Mouse (Mus musculus): ENCODE data around the gene Cfap45. TPM values are rescaled to one million over a fixed set of nuclear protein-coding genes. Genes with fewer than 3 reads are reported as not detected.

Cfap45 gene
- polyA plus RNA-seq, 1 experiment from 2014 or later, result 3.0 TPM

DNA sequence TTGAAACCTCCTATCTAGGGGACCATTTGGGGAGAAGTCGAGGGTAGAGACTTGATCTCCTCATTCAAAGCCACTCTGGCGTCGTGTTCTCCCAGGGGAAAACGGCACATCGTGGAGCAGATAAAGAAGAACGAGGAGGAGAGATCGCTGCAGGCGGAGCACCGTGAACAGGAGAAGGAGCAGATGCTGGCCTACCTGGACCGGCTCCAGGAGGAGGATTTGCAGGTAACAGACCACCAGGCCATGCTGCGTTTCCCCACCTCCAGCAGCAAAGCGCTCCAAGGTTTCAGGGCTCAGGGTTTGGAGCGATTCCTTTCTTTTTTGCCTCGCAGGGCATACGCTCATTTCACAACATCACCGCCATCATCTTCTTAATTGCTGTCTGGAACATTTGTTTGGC lies 14.5 kb downstream of the Cfap45 start:
- Histone ChIP-seq H3K27ac (ENCODE audit: low read length) (no peak overlapping the region), H3K36me3 (ENCODE audit: control insufficient read depth, insufficient read depth) (no peaks in the 10 kb centered on the region), H3K9me3 (ENCODE audit: control insufficient read depth, low read length) (no peaks in the 10 kb centered on the region; the same call in 1 of the 2 replicates), H3K4me2 (ENCODE audit: low read length) (no peak overlapping the region), H3K9ac (replicated peaks; ENCODE audit: low read depth, low read length) (no peak overlapping the region), H3K4me1 (replicated peaks; ENCODE audit: control insufficient read depth, insufficient read depth, low read length) (peaks cover 7% of the 10 kb centered on the region), H3K27me3 (replicated peaks; ENCODE audit: control insufficient read depth, insufficient read depth, low read length) (no peaks in the 10 kb centered on the region), H3K4me3 (replicated peaks; ENCODE audit: low read length) (no peak overlapping the region)
- 78% methylated on average over 16 of the region's 16 CpGs for WGBS
- no peak for ATAC-seq

DNA sequence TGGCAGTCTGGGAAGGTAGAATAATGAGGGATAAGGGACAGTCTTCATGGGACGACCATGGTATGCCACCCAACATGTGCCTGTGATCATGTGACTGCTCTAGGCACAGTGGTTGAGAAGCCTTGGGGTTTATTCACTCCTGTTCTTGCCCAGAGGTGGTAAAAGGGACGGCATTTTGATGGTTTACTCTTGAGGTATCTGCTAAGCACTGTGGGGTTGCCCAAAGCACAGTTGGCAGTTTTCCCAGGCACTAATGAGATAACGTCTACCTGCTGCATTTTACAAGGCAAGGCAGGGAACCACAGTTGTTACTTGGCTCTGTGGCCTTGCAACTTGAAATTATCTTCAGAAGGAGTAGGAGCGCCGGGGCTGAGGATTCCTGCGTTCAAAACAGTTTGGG lies 19.2 kb downstream of the Cfap45 start:
- H3K27me3 ChIP-seq (replicated peaks; ENCODE audit: control insufficient read depth, insufficient read depth, low read length), result no peaks in the 10 kb centered on the region
- WGBS, result 35% methylated on average over 6 of the region's 6 CpGs
- H3K9me3 ChIP-seq (ENCODE audit: control insufficient read depth, low read length), result no peaks in the 10 kb centered on the region
- ATAC-seq, result peak; percentile 33; the same call in 1 of the 2 replicates
- H3K4me1 ChIP-seq (replicated peaks; ENCODE audit: control insufficient read depth, insufficient read depth, low read length), result peaks cover 7% of the 10 kb centered on the region
- no peak overlapping the region for H3K4me3 ChIP-seq (replicated peaks; ENCODE audit: low read length)
- H3K4me2 ChIP-seq (ENCODE audit: low read length), result no peak overlapping the region
- H3K36me3 ChIP-seq (ENCODE audit: control insufficient read depth, insufficient read depth), result no peaks in the 10 kb centered on the region
- H3K27ac ChIP-seq (ENCODE audit: low read length), result no peak overlapping the region
- no peak overlapping the region for H3K9ac ChIP-seq (replicated peaks; ENCODE audit: low read depth, low read length)

DNA sequence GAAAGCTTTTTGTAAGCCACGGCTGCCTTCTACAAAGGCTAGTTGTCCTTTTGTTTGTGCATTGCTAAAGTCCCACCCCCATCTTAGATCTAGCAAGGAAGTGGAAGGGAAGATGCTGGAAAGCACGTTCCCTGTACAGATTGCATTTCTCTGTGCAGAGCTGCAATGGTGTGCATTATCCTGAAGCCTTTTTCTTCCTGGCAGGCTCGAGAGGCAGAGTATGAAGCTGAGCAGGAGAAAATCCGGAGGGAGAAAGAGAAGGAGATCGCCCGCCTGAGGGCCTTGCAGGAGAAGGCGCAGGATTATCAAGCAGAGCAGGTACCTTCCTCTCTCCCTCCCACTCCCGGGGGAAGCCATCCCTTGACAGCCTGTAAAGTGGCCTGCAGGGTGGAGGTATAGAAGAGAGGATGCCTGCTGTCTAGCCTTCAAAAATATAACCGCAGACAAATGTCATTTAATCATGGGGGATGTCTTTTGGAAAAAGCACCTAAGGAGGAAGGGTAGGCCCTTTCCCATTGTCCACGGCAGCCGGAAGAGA lies 19.8 kb downstream of the Cfap45 start:
- peaks cover 7% of the 10 kb centered on the region for H3K4me1 ChIP-seq (replicated peaks; ENCODE audit: control insufficient read depth, insufficient read depth, low read length)
- no peaks in the 10 kb centered on the region for H3K36me3 ChIP-seq (ENCODE audit: control insufficient read depth, insufficient read depth)
- H3K9me3 ChIP-seq (ENCODE audit: control insufficient read depth, low read length), result no peaks in the 10 kb centered on the region
- no peak overlapping the region for H3K9ac ChIP-seq (replicated peaks; ENCODE audit: low read depth, low read length)
- H3K27me3 ChIP-seq (replicated peaks; ENCODE audit: control insufficient read depth, insufficient read depth, low read length), result no peaks in the 10 kb centered on the region
- peak; percentile 50 for ATAC-seq
- no peak overlapping the region for H3K4me3 ChIP-seq (replicated peaks; ENCODE audit: low read length)
- H3K4me2 ChIP-seq (ENCODE audit: low read length), result no peak overlapping the region
- 34% methylated on average over 11 of the region's 11 CpGs for WGBS
- no peak overlapping the region for H3K27ac ChIP-seq (ENCODE audit: low read length)

DNA sequence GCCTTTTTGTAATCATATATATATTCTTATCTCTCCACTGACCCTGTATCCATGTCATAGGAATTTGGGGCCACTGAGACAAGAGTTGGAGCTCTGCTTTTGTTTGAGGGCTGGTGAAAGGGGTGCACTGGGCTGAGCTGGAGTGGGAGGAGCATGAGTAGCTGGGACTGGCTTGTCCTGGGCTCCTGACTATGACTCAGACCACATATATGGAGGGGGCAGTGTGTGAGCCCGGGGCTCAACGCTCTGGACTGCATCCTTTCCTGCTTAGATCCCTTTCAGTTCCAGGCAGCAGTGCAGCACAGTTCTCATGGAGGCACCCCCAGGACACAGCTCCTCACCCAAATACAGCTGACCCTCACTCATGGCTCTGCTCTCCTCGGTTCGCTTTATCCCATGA lies 25.5 kb downstream of the Cfap45 start:
- peaks cover 11% of the 10 kb centered on the region for H3K4me1 ChIP-seq (replicated peaks; ENCODE audit: control insufficient read depth, insufficient read depth, low read length)
- ATAC-seq, result no peak
- H3K4me3 ChIP-seq (replicated peaks; ENCODE audit: low read length), result no peak overlapping the region
- no peak overlapping the region for H3K4me2 ChIP-seq (ENCODE audit: low read length)
- no peaks in the 10 kb centered on the region for H3K36me3 ChIP-seq (ENCODE audit: control insufficient read depth, insufficient read depth)
- 84% methylated on average over 4 of the region's 4 CpGs for WGBS
- H3K9ac ChIP-seq (replicated peaks; ENCODE audit: low read depth, low read length), result no peak overlapping the region
- H3K9me3 ChIP-seq (ENCODE audit: control insufficient read depth, low read length), result no peaks in the 10 kb centered on the region
- H3K27ac ChIP-seq (ENCODE audit: low read length), result no peak overlapping the region
- H3K27me3 ChIP-seq (replicated peaks; ENCODE audit: control insufficient read depth, insufficient read depth, low read length), result no peaks in the 10 kb centered on the region

DNA sequence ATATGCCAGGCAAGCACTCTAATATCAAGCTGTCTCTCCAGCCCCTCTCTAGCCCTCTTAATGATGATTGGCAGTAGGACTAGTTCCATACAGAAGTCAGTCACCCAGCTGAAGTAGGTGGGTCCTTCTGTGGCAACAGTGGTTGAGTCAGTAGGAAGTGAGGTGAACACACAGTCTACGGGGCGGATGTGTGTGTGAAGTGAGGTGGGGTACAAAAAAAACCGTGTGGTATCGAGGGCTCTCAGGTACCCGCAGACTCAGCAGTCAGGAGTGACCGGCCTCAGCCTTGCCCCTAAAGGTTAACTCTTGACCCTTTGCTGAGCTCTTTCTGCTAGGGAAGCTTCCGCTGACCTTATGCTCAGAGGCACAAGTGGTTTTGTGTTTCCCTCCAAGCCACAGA lies 27.9 kb downstream of the Cfap45 start:
- ATAC-seq, result no peak
- Histone ChIP-seq H3K27ac (ENCODE audit: low read length) (no peak overlapping the region), H3K9me3 (ENCODE audit: control insufficient read depth, low read length) (no peaks in the 10 kb centered on the region), H3K9ac (replicated peaks; ENCODE audit: low read depth, low read length) (no peak overlapping the region), H3K4me1 (replicated peaks; ENCODE audit: control insufficient read depth, insufficient read depth, low read length) (peaks cover 11% of the 10 kb centered on the region), H3K4me3 (replicated peaks; ENCODE audit: low read length) (no peak overlapping the region), H3K27me3 (replicated peaks; ENCODE audit: control insufficient read depth, insufficient read depth, low read length) (no peaks in the 10 kb centered on the region), H3K36me3 (ENCODE audit: control insufficient read depth, insufficient read depth) (no peaks in the 10 kb centered on the region), H3K4me2 (ENCODE audit: low read length) (no peak overlapping the region)
- 61% methylated on average over 7 of the region's 7 CpGs for WGBS

DNA sequence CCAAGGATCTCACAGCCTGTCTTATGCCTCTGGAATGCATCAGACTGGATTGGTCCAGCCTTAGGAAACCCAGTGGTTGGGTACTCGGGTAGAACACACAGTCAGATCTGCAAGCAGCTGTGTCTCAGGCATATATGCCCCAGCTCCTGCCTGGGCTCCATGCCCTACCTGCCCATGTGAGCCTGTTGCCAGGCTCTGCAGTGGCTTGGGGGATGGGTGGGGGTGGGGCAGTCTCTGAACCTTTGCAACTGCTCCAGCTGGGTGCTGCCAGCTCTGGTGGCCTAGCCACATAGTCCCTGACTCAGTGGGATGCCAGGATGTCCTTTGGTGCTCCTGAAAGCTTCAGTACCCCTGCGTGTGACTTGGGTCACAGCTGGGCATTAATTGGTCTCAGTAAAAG lies 28.7 kb downstream of the Cfap45 start:
- Histone ChIP-seq H3K4me3 (replicated peaks; ENCODE audit: low read length) (no peak overlapping the region), H3K9me3 (ENCODE audit: control insufficient read depth, low read length) (no peaks in the 10 kb centered on the region), H3K36me3 (ENCODE audit: control insufficient read depth, insufficient read depth) (no peaks in the 10 kb centered on the region), H3K4me1 (replicated peaks; ENCODE audit: control insufficient read depth, insufficient read depth, low read length) (peaks cover 11% of the 10 kb centered on the region), H3K4me2 (ENCODE audit: low read length) (peak overlapping the region; percentile 58; the same call in 1 of the 2 replicates), H3K27me3 (replicated peaks; ENCODE audit: control insufficient read depth, insufficient read depth, low read length) (no peaks in the 10 kb centered on the region), H3K9ac (replicated peaks; ENCODE audit: low read depth, low read length) (no peak overlapping the region), H3K27ac (ENCODE audit: low read length) (no peak overlapping the region)
- WGBS, result 8% methylated on average over 2 of the region's 2 CpGs
- ATAC-seq, result no peak

DNA sequence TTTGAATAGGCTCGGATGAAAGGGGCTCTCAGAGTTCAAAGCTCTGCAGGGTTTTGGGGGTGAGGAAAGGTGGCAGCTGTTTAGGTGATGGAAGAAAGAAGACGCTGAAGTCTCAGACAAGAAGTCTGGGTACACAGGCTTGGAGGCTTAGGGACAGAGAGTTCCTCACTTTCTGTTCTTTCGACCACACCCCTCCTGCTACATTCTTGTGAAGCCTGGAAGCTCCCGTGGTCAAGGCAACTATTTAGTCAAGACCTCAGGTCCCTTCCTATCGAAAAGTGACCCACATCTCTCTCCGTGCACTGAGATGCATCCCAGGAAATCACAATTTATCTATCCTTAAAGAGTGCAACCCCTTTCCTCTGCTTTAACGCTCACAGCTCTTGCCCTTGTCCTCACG lies 29.1 kb downstream of the Cfap45 start:
- H3K4me1 ChIP-seq (replicated peaks; ENCODE audit: control insufficient read depth, insufficient read depth, low read length), result peaks cover 11% of the 10 kb centered on the region
- peak overlapping the region; percentile 45 for H3K4me3 ChIP-seq (replicated peaks; ENCODE audit: low read length)
- no peak for ATAC-seq
- H3K36me3 ChIP-seq (ENCODE audit: control insufficient read depth, insufficient read depth), result no peaks in the 10 kb centered on the region
- peak overlapping the region; percentile 58 for H3K4me2 ChIP-seq (ENCODE audit: low read length)
- WGBS, result 5% methylated on average over 8 of the region's 8 CpGs
- no peaks in the 10 kb centered on the region for H3K27me3 ChIP-seq (replicated peaks; ENCODE audit: control insufficient read depth, insufficient read depth, low read length)
- no peak overlapping the region for H3K27ac ChIP-seq (ENCODE audit: low read length)
- peak overlapping the region; percentile 52 for H3K9ac ChIP-seq (replicated peaks; ENCODE audit: low read depth, low read length)
- no peaks in the 10 kb centered on the region for H3K9me3 ChIP-seq (ENCODE audit: control insufficient read depth, low read length)

DNA sequence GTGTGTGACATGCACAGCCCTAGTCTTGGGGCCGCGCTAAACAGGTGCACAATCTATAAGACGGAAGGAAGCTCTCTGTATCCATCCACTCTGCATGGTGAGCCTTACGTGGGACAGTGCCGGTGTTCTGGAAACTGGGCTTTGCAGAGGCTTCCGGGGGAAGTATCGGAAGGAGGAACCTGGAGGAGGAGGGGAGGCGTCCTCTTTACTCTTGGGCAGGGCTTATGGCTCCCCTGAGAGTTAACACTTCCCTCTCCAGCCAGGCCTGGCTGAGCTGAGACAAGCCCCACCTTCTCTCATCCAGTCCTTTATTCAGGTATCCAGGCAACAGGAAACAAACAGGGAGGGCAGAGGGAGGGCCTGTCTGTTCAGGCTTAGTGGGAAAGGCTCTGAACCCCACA lies 29.9 kb downstream of the Cfap45 start:
- Histone ChIP-seq H3K27ac (ENCODE audit: low read length) (no peak overlapping the region), H3K36me3 (ENCODE audit: control insufficient read depth, insufficient read depth) (no peaks in the 10 kb centered on the region), H3K27me3 (replicated peaks; ENCODE audit: control insufficient read depth, insufficient read depth, low read length) (no peaks in the 10 kb centered on the region), H3K9me3 (ENCODE audit: control insufficient read depth, low read length) (no peaks in the 10 kb centered on the region), H3K4me1 (replicated peaks; ENCODE audit: control insufficient read depth, insufficient read depth, low read length) (peaks cover 11% of the 10 kb centered on the region), H3K4me3 (replicated peaks; ENCODE audit: low read length) (peak overlapping the region; percentile 45), H3K4me2 (ENCODE audit: low read length) (peak overlapping the region; percentile 58), H3K9ac (replicated peaks; ENCODE audit: low read depth, low read length) (peak overlapping the region; percentile 52)
- 0% methylated on average over 8 of the region's 8 CpGs for WGBS
- ATAC-seq, result peak; percentile 93

DNA sequence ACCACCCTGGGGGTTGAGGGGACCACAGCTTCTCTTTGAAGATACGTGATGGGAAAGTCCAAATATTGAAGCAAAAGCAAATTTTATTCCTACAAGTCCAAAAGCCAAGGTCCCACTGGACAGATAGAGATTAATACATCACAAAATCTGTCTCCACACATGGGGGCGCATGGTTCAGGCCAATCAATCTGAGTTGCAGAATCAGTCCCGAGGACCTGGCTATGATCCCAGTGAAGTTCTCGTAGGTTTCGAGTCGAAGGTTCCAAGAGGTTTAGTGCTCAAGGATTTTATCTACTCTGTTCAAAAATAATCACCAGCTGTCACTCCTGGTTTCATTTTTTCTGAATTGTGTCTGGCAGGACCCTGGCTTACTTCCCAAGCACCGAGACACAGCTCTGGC lies 30.4 kb downstream of the Cfap45 start:
- Histone ChIP-seq H3K27ac (ENCODE audit: low read length) (no peak overlapping the region), H3K27me3 (replicated peaks; ENCODE audit: control insufficient read depth, insufficient read depth, low read length) (no peaks in the 10 kb centered on the region), H3K9me3 (ENCODE audit: control insufficient read depth, low read length) (no peaks in the 10 kb centered on the region), H3K4me2 (ENCODE audit: low read length) (peak overlapping the region; percentile 58), H3K9ac (replicated peaks; ENCODE audit: low read depth, low read length) (peak overlapping the region; percentile 52), H3K36me3 (ENCODE audit: control insufficient read depth, insufficient read depth) (no peaks in the 10 kb centered on the region), H3K4me1 (replicated peaks; ENCODE audit: control insufficient read depth, insufficient read depth, low read length) (peaks cover 11% of the 10 kb centered on the region), H3K4me3 (replicated peaks; ENCODE audit: low read length) (peak overlapping the region; percentile 45)
- no peak for ATAC-seq
- 31% methylated on average over 7 of the region's 7 CpGs for WGBS

DNA sequence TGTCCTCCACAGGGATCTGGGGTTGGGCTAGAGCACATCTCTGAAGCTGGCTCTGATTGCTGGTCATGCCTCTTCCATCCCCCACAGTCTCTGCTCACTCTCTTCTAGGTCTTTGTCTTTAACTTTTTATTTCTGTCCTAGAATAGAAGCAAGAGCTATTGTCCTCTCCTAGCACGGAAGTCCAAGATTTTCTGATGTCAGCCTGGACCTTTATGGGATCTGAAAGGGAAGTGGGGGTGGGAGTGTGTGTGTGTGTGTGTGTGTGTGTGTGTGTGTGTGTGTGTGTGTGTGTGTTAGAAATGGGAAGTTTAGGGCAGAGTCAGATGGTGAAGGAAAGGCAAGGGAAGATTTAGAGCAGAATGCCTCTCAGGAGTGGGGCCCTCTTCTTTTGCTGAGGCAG lies 32.0 kb downstream of the Cfap45 start:
- Histone ChIP-seq H3K4me3 (replicated peaks; ENCODE audit: low read length) (no peak overlapping the region), H3K9ac (replicated peaks; ENCODE audit: low read depth, low read length) (no peak overlapping the region), H3K36me3 (ENCODE audit: control insufficient read depth, insufficient read depth) (no peaks in the 10 kb centered on the region), H3K27ac (ENCODE audit: low read length) (no peak overlapping the region), H3K4me2 (ENCODE audit: low read length) (no peak overlapping the region), H3K9me3 (ENCODE audit: control insufficient read depth, low read length) (no peaks in the 10 kb centered on the region), H3K27me3 (replicated peaks; ENCODE audit: control insufficient read depth, insufficient read depth, low read length) (no peaks in the 10 kb centered on the region), H3K4me1 (replicated peaks; ENCODE audit: control insufficient read depth, insufficient read depth, low read length) (peaks cover 11% of the 10 kb centered on the region)
- 18% methylated on average over 1 of the region's 1 CpGs for WGBS
- no peak for ATAC-seq

All from forebrain, embryonic 16.5 days (tissue).